Mouse (Mus musculus) olfactory bulb, adult 2 months (tissue): ENCODE measurements at regions not wholly inside any gene's neighbourhood (a gene's known extent, or its start where the extent isn't known, plus 50 kb on each side); places are given as distances from the start of the nearest gene placed in this dataset.

ENCODE experiments used
- CTCF ChIP-seq: fragments of 200-500 bp; IDR thresholded peaks from 2 replicates; pipeline ENCODE4 v1.5.1; 2012; ENCODE audit warnings: low read depth, mild to moderate bottlenecking, low read length, moderate library complexity; ENCODE audit not compliant: insufficient read depth
- POLR2A ChIP-seq: fragments of 200-500 bp; IDR thresholded peaks from 2 replicates; pipeline ENCODE4 v1.6.1; 2012; ENCODE audit warnings: mild to moderate bottlenecking, low read depth, low read length, moderate library complexity; ENCODE audit not compliant: insufficient read depth

GRCm38 (mm10) chr13:5257891-5258660, 603.2 kb upstream of the Klf6 start:
- TF ChIP-seq CTCF (no peak), POLR2A (no peak)
